Mouse (Mus musculus) inflammation-experienced regulatory T-cells, adult 6 months (primary cell): ENCODE data around the gene St6galnac4. TPM values are rescaled to one million over a fixed set of nuclear protein-coding genes. Genes with fewer than 3 reads are reported as not detected.

Experiments
- polyA plus RNA-seq, 3 experiments: library from polyadenylated mRNA; unstranded; fragments of 100-300 nt; shearing (Covaris generic); gene quantifications; one replicate each; pipeline ENCODE4 v1.2.1; 2017

The St6galnac4 gene
- polyA plus RNA-seq, 3 experiments from 2014 or later = 31.5 to 42.6 (median 33.5) TPM

Other genes with a start within 250 kb of the St6galnac4 start
- 10 to 100 TPM; 52.5 to 84.8 (median 55.5) TPM for gene Ciz1, start 234.8 kb upstream of the St6galnac4 start, polyA plus RNA-seq
- gene Dnm1, start 233.8 kb upstream of the St6galnac4 start, polyA plus RNA-seq = not detected
- 10 to 100 TPM; 43.1 to 73.3 (median 57.4) TPM for gene 1110008P14Rik, start 205.2 kb upstream of the St6galnac4 start, polyA plus RNA-seq
- gene Lcn2, start 198.8 kb upstream of the St6galnac4 start, polyA plus RNA-seq = under 1 TPM in 1 of 3 experiments, not detected in 2; 0.93 TPM
- under 1 TPM; 0.32 to 0.63 (median 0.44) TPM for gene Ptges2, start 191.2 kb upstream of the St6galnac4 start, polyA plus RNA-seq
- gene Naif1, start 136.6 kb upstream of the St6galnac4 start, polyA plus RNA-seq = 1 to 10 TPM; 4.6 to 6.0 (median 4.8) TPM
- gene Slc25a25, start 135.7 kb upstream of the St6galnac4 start, polyA plus RNA-seq = 1 to 10 TPM; 2.2 to 4.4 (median 4.3) TPM
- gene Fam102a, start 51.8 kb upstream of the St6galnac4 start, polyA plus RNA-seq = 10 to 100 TPM; 40.7 to 52.4 (median 50.7) TPM
- 100 to 1,000 TPM; 126 to 160 (median 144) TPM for gene Dpm2, start 16.2 kb upstream of the St6galnac4 start, polyA plus RNA-seq
- not detected for gene Pip5kl1, start 12.3 kb upstream of the St6galnac4 start, polyA plus RNA-seq
- under 1 TPM in 1 of 3 experiments, not detected in 2; 0.31 TPM for gene 9430097D07Rik, start 11.4 kb upstream of the St6galnac4 start, polyA plus RNA-seq
- gene St6galnac6, start 12.6 kb downstream of the St6galnac4 start, polyA plus RNA-seq = 1 to 10 TPM; 3.4 to 5.1 (median 4.3) TPM
- gene Ak1, start 34.7 kb downstream of the St6galnac4 start, polyA plus RNA-seq = under 1 TPM in 1 of 3 experiments, not detected in 2; 0.52 TPM
- not detected for gene Eng, start 59.5 kb downstream of the St6galnac4 start, polyA plus RNA-seq
- 1 to 10 TPM; 3.2 to 7.2 (median 5.8) TPM for gene Fpgs, start 117.0 kb downstream of the St6galnac4 start, polyA plus RNA-seq
- gene Cdk9, start 126.0 kb downstream of the St6galnac4 start, polyA plus RNA-seq = 10 to 100 TPM; 21.2 to 31.2 (median 30.4) TPM
- gene Sh2d3c, start 134.0 kb downstream of the St6galnac4 start, polyA plus RNA-seq = 10 to 100 TPM; 56.2 to 83.0 (median 61.4) TPM
- 1 to 10 TPM in 2 of 3 experiments, not detected in 1; 1.2 to 1.3 TPM for gene 6330409D20Rik, start 153.9 kb downstream of the St6galnac4 start, polyA plus RNA-seq
- 10 to 100 TPM; 56.4 to 69.0 (median 67.4) TPM for gene Tor2a, start 170.1 kb downstream of the St6galnac4 start, polyA plus RNA-seq
- 1 to 10 TPM in 1 of 3 experiments, under 1 TPM in 2; 0.55 to 1.8 (median 0.95) TPM for gene Ttc16, start 188.5 kb downstream of the St6galnac4 start, polyA plus RNA-seq
- gene Ptrh1, start 188.7 kb downstream of the St6galnac4 start, polyA plus RNA-seq = 1 to 10 TPM; 6.5 to 9.3 (median 8.1) TPM
- 1 to 10 TPM in 1 of 3 experiments, under 1 TPM in 1, not detected in 1; 0.53 to 1.3 TPM for gene Cfap157, start 197.3 kb downstream of the St6galnac4 start, polyA plus RNA-seq